Mouse (Mus musculus) forebrain, embryonic 14.5 days (tissue): ENCODE measurements around the gene Zfhx3. TPM values are rescaled to one million over a fixed set of nuclear protein-coding genes. Genes with fewer than 3 reads are reported as not detected.

ENCODE experiments used
- ATAC-seq: fragments of 200-750 bp; cut with Nextera tagmentation; 2 replicates; pipeline ENCODE4 v1.8.0; 2017; ENCODE audit warnings: mild to moderate bottlenecking, moderate library complexity
- DNase-seq: peaks from one replicate; pipeline ENCODE4 v3.0.0-alpha.2; 2015; ENCODE audit warnings: low spot score
- H3K27ac ChIP-seq: fragments of 300-500 bp; sonication (generic); 2 replicates; pipeline ENCODE4 v1.5.1; 2014; ENCODE audit warnings: low read depth, mild to moderate bottlenecking, control low read depth, low read length, moderate library complexity
- H3K27me3 ChIP-seq: fragments of 300-500 bp; sonication (generic); replicated peaks from 2 replicates; pipeline ENCODE4 v1.6.1; 2014; ENCODE audit warnings: low read length, control low read depth, mixed read lengths; ENCODE audit not compliant: control insufficient read depth, insufficient read depth
- H3K36me3 ChIP-seq: fragments of 300-500 bp; sonication (generic); 2 replicates; pipeline ENCODE4 v1.6.1; 2014; ENCODE audit warnings: low read length, control low read depth; ENCODE audit not compliant: control insufficient read depth, insufficient read depth
- H3K4me1 ChIP-seq: fragments of 300-500 bp; sonication (generic); 2 replicates; pipeline ENCODE4 v1.6.1; 2014; ENCODE audit warnings: antibody characterized with exemption, low read length, control low read depth; ENCODE audit not compliant: control insufficient read depth, insufficient read depth
- H3K4me2 ChIP-seq: fragments of 300-500 bp; sonication (generic); 2 replicates; pipeline ENCODE4 v1.6.1; 2014; ENCODE audit warnings: mild to moderate bottlenecking, control low read depth, low read length
- H3K4me3 ChIP-seq: fragments of 300-500 bp; sonication (generic); 2 replicates; pipeline ENCODE4 v1.5.1; 2014; ENCODE audit warnings: low read depth, low read length, control low read depth
- H3K9ac ChIP-seq: fragments of 300-500 bp; sonication (generic); 2 replicates; pipeline ENCODE4 v1.6.1; 2014; ENCODE audit warnings: mild to moderate bottlenecking, low read length, control low read depth, moderate library complexity
- H3K9me3 ChIP-seq: fragments of 300-500 bp; sonication (generic); replicated peaks from 2 replicates; pipeline ENCODE4 v1.6.1; 2016; ENCODE audit warnings: low read length, control low read depth, mixed read lengths; ENCODE audit not compliant: control insufficient read depth
- WGBS: fragments of 180-500 bp; shearing (Covaris S2); extraction: QIAGEN DNeasy Blood & Tissue Kit; methylation state at CpG from one replicate; pipeline ENCODE4 v1.1.7; 2014; 5-methylcytosine and 5-hydroxymethylcytosine counted together
- polyA plus RNA-seq: library from polyadenylated mRNA; unstranded; fragments of >200 nt; fragmentation: Nextera tagmentation; extraction: Ambion mirVana; gene quantifications from 2 replicates; pipeline ENCODE4 v1.2.1, GENCODE M21; 2014

The Zfhx3 gene
- polyA plus RNA-seq, 1 experiment from 2014 or later: 11.7 TPM

GRCm38 (mm10) chr8:108506779-108507178 is 564.3 kb downstream of the Zfhx3 start:
- 89% methylated on average over 3 of the region's 3 CpGs for whole genome bisulfite sequencing

DNA sequence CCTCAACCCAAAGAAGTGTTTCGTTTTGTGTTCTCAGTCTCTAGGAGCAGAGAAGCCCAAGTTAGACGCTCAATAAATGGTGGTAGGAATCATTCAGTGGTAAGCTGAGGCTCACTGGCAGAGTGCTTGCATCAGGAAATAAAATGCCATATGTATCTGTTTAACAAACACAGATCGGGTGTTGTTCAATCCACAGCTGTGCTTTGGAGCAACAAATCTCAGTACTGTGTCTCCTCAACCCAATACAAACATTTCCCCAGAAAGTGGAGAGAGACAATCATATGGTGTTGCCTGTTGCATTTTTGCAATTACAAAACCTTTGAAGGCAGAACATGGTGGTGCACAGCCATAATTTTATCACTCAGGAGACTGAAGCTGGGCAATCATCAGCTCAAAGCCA is 565.3 kb downstream of the Zfhx3 start:
- WGBS: 83% methylated on average over 3 of the region's 3 CpGs
- Histone ChIP-seq H3K9me3 (no peaks in the 10 kb centered on the region), H3K4me2 (no peak overlapping the region), H3K36me3 (no peaks in the 10 kb centered on the region), H3K27me3 (no peaks in the 10 kb centered on the region), H3K27ac (no peak overlapping the region), H3K9ac (no peak overlapping the region), H3K4me3 (no peak overlapping the region), H3K4me1 (peaks cover 6% of the 10 kb centered on the region; the same call in 1 of the 2 replicates)
- DNase-seq (peak; percentile 60), ATAC-seq (no peak)

More at GRCm38 (mm10) chr8:108506779-108507178, 564.3 kb downstream of the Zfhx3 start:
- no peak overlapping the region for H3K4me3 ChIP-seq
- no peaks in the 10 kb centered on the region for H3K36me3 ChIP-seq
- H3K27me3 ChIP-seq: no peaks in the 10 kb centered on the region
- H3K4me1 ChIP-seq: peaks cover 10% of the 10 kb centered on the region; the same call in 1 of the 2 replicates
- ATAC-seq (no peak), DNase-seq (no peak)
- no peak overlapping the region for H3K9ac ChIP-seq
- no peaks in the 10 kb centered on the region for H3K9me3 ChIP-seq
- no peak overlapping the region for H3K4me2 ChIP-seq
- no peak overlapping the region for H3K27ac ChIP-seq

- Histone ChIP-seq H3K27me3 (no peaks in the 10 kb centered on the region), H3K4me3 (no peak overlapping the region), H3K9ac (no peak overlapping the region), H3K9me3 (no peaks in the 10 kb centered on the region), H3K4me2 (no peak overlapping the region), H3K4me1 (peaks cover 6% of the 10 kb centered on the region; the same call in 1 of the 2 replicates), H3K36me3 (no peaks in the 10 kb centered on the region), H3K27ac (peak overlapping the region; percentile 24; the same call in 1 of the 2 replicates)
- 19% methylated on average over 14 of the region's 14 CpGs for WGBS
- peak; percentile 64 for DNase-seq
- peak; percentile 48; the same call in 1 of the 2 replicates for ATAC-seq
Observed at GRCm38 (mm10) chr8:108510641-108511325, 568.3 kb downstream of the Zfhx3 start.

DNA sequence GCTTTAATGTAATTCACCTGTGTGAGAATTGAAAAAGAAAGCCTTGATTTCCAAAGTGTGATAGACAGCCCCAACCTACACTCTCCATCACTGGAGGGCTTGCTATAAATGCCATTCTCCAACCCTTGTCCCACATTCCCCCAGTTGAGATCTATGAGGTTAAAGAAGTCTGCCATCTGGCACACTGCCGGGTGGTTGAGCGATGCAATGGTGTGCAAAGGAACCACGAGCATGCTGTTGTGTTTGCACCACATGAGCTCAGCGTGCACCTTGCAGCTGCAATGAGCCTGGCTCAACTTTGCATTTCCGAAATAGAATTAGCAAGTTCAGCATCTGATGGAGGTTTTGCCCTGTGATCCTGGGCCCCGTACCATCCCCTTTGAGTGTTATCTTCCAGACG is 575.7 kb downstream of the Zfhx3 start:
- H3K9me3 ChIP-seq: no peaks in the 10 kb centered on the region
- H3K27me3 ChIP-seq: no peaks in the 10 kb centered on the region
- ATAC-seq (no peak), DNase-seq (no peak)
- no peak overlapping the region for H3K4me3 ChIP-seq
- no peak overlapping the region for H3K4me2 ChIP-seq
- 84% methylated on average over 7 of the region's 7 CpGs for WGBS
- no peak overlapping the region for H3K27ac ChIP-seq
- H3K9ac ChIP-seq: no peak overlapping the region
- no peaks in the 10 kb centered on the region for H3K36me3 ChIP-seq
- no peaks in the 10 kb centered on the region for H3K4me1 ChIP-seq

DNA sequence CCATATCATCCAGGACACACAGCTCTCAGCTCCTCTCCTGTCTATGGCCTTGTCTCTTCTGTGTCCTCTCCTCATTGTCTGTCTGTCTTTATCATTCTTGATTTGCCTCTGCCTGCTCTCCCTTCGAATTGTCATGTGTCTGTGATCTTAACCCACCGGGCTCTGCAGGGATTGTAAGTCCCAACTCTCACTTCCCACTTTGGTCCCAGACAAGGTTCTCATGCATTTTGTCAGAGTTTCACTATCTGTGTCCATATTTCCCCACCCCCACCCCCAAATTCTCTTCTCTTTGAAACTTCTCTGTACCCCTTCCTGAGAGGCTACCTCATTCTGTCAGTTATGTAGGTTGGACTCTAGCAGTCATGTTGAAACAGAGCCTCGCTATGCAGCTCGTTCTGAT is 579.6 kb downstream of the Zfhx3 start:
- no peaks in the 10 kb centered on the region for H3K4me1 ChIP-seq
- no peak overlapping the region for H3K4me3 ChIP-seq
- no peak overlapping the region for H3K27ac ChIP-seq
- DNase-seq (no peak), ATAC-seq (no peak)
- no peaks in the 10 kb centered on the region for H3K9me3 ChIP-seq
- H3K4me2 ChIP-seq: no peak overlapping the region
- H3K36me3 ChIP-seq: no peaks in the 10 kb centered on the region
- H3K9ac ChIP-seq: no peak overlapping the region
- 93% methylated on average over 4 of the region's 4 CpGs for WGBS
- no peaks in the 10 kb centered on the region for H3K27me3 ChIP-seq

DNA sequence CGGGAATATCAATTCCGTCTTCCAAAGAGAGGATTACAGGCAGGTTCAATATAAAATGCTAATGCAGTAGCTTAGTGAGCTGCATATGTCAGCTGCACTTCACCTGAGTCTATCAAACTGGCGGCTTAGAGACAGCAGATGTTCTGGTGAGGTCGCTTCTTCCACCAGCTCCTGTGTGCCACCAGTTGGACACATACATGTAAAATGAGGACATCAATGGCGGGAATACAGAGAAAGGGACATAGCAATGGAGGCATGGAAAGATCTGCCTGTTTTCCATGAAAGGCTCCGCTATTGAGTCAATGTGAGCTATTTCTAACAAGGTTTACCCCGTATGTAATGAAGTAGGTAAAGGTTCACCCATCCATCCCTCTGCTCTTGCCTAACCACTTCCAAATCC is 587.0 kb downstream of the Zfhx3 start:
- H3K9me3 ChIP-seq: no peaks in the 10 kb centered on the region
- no peak overlapping the region for H3K4me2 ChIP-seq
- WGBS: 92% methylated on average over 7 of the region's 7 CpGs

GRCm38 (mm10) chr8:108535121-108535876 is 592.9 kb downstream of the Zfhx3 start:
- Histone ChIP-seq H3K27ac (peak overlapping the region; percentile 60), H3K36me3 (no peaks in the 10 kb centered on the region), H3K9me3 (no peaks in the 10 kb centered on the region), H3K4me3 (no peak overlapping the region; the same call in 1 of the 2 replicates), H3K4me2 (peak overlapping the region; percentile 59), H3K27me3 (no peaks in the 10 kb centered on the region), H3K4me1 (peaks cover 35% of the 10 kb centered on the region), H3K9ac (peak overlapping the region; percentile 41; the same call in 1 of the 2 replicates)
- DNase-seq (peak; percentile 74), ATAC-seq (peak; percentile 62)
- WGBS: 22% methylated on average over 16 of the region's 16 CpGs

More for the DNA sequence above, 587.0 kb downstream of the Zfhx3 start:
- Histone ChIP-seq H3K9ac (no peak overlapping the region), H3K36me3 (no peaks in the 10 kb centered on the region), H3K27ac (no peak overlapping the region), H3K4me1 (no peaks in the 10 kb centered on the region), H3K27me3 (no peaks in the 10 kb centered on the region), H3K4me3 (no peak overlapping the region)
- DNase-seq: no peak
- ATAC-seq: no peak

GRCm38 (mm10) chr8:108536186-108536585 is 593.7 kb downstream of the Zfhx3 start:
- no peaks in the 10 kb centered on the region for H3K9me3 ChIP-seq
- peak; percentile 42 for DNase-seq
- no peak overlapping the region for H3K4me3 ChIP-seq
- 55% methylated on average over 7 of the region's 7 CpGs for WGBS
- no peak for ATAC-seq
- H3K27ac ChIP-seq: peak overlapping the region; percentile 68
- H3K4me2 ChIP-seq: peak overlapping the region; percentile 59
- H3K27me3 ChIP-seq: no peaks in the 10 kb centered on the region
- H3K36me3 ChIP-seq: no peaks in the 10 kb centered on the region
- peaks cover 35% of the 10 kb centered on the region for H3K4me1 ChIP-seq
- H3K9ac ChIP-seq: peak overlapping the region; percentile 46

DNA sequence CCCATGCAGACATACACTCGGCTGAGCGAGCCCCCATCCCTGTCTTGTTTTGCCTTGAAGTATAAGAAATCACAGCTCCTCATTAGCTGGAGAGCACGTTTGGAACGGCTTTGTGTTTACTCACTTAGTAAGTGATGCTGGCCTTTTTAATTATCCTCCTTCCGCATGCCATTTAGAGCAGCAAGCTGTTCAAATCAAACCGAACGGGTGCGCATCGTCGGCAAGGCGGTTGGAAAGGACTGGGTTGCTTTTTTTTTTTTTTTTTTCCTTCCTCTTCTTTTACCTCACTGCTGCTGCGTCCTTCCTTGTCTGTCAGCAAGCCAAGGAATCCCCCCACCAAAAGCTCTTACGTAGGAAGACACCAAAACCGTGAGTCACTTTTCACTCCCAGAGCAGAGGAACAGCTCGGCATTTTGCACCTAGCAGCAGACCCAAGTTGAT is 594.5 kb downstream of the Zfhx3 start:
- ATAC-seq (peak; percentile 51), DNase-seq (peak; percentile 94)
- peak overlapping the region; percentile 68 for H3K27ac ChIP-seq

More for the DNA sequence above, 594.5 kb downstream of the Zfhx3 start:
- WGBS: 15% methylated on average over 15 of the region's 15 CpGs
- Histone ChIP-seq H3K9me3 (no peaks in the 10 kb centered on the region), H3K4me2 (peak overlapping the region; percentile 59), H3K4me3 (peak overlapping the region; percentile 24), H3K4me1 (peaks cover 35% of the 10 kb centered on the region), H3K36me3 (no peaks in the 10 kb centered on the region), H3K9ac (peak overlapping the region; percentile 46), H3K27me3 (no peaks in the 10 kb centered on the region)
